Mouse (Mus musculus) embryonic facial prominence, embryonic 12.5 days (tissue): ENCODE results near the gene Slc16a10. TPM values are rescaled to one million over a fixed set of nuclear protein-coding genes. Genes with fewer than 3 reads are reported as not detected.
A peak's percentile ranks its signal among the peaks of the same experiment; 100 is the strongest.

Experiments
- ATAC-seq: fragments of 200-750 bp; cut with Nextera tagmentation; 2 replicates; pipeline ENCODE4 v1.8.0; 2017; ENCODE audit not compliant: insufficient number of reproducible peaks, insufficient read depth, low FRiP score, low TSS enrichment
- H3K27ac ChIP-seq: fragments of 300-500 bp; sonication (generic); 2 replicates; pipeline ENCODE4 v1.5.1; 2016; ENCODE audit warnings: mild to moderate bottlenecking
- H3K27me3 ChIP-seq: fragments of 300-500 bp; sonication (generic); 2 replicates; pipeline ENCODE4 v1.6.1; 2016; ENCODE audit warnings: mild to moderate bottlenecking, moderate library complexity
- H3K36me3 ChIP-seq: fragments of 300-500 bp; sonication (generic); 2 replicates; pipeline ENCODE4 v1.6.1; 2016; ENCODE audit warnings: mild to moderate bottlenecking
- H3K4me1 ChIP-seq: fragments of 300-500 bp; sonication (generic); 2 replicates; pipeline ENCODE4 v1.6.1; 2016
- H3K4me2 ChIP-seq: fragments of 300-500 bp; sonication (generic); replicated peaks from 2 replicates; pipeline ENCODE4 v1.6.1; 2016; ENCODE audit warnings: mild to moderate bottlenecking, moderate library complexity
- H3K4me3 ChIP-seq: fragments of 300-500 bp; sonication (generic); 2 replicates; pipeline ENCODE4 v1.5.1; 2016; ENCODE audit warnings: mild to moderate bottlenecking
- H3K9ac ChIP-seq: fragments of 300-500 bp; sonication (generic); 2 replicates; pipeline ENCODE4 v1.6.1; 2016; ENCODE audit warnings: mild to moderate bottlenecking, moderate library complexity
- H3K9me3 ChIP-seq: fragments of 300-500 bp; sonication (generic); 2 replicates; pipeline ENCODE4 v1.6.1; 2016; ENCODE audit warnings: mild to moderate bottlenecking, moderate library complexity
- WGBS: fragments of 180-500 bp; shearing (Covaris S2); methylation state at CpG from one replicate; pipeline ENCODE4 v1.1.7; 2016; 5-methylcytosine and 5-hydroxymethylcytosine counted together
- polyA plus RNA-seq: library from polyadenylated mRNA; unstranded; fragments of >200 nt; fragmentation: Nextera tagmentation; extraction: Ambion mirVana; gene quantifications from 2 replicates; pipeline ENCODE4 v1.2.1, GENCODE M21; 2016

The Slc16a10 gene
- polyA plus RNA-seq, 1 experiment from 2014 or later, result 6.5 TPM

DNA sequence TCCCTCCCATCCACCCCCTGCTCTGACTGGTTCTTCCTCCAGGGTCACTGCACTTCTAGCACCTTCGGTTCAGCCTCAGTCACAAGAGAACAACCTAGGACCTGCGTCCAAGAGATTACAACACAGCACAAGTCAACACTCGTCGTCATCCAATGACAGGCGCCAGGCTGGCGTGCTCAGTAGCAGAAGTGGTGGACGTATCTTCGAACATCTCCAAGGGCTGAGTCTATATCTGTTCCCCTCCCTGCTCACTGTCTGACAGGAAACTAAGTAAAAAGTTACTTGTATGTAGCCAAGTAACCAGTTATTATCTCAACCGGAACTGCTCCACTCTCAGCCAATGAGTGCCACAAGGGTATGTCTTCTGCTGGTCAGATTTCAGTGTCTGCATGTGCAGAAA lies 16.9 kb downstream of the Slc16a10 start:
- Histone ChIP-seq H3K36me3 (no peaks in the 10 kb centered on the region), H3K4me3 (no peak overlapping the region), H3K4me1 (no peaks in the 10 kb centered on the region), H3K27ac (no peak overlapping the region), H3K9ac (no peak overlapping the region), H3K9me3 (no peaks in the 10 kb centered on the region), H3K4me2 (no peak overlapping the region), H3K27me3 (no peaks in the 10 kb centered on the region)
- 86% methylated on average over 9 of the region's 9 CpGs for WGBS
- ATAC-seq, result 0 out of 2 replicates have a peak, but pooled peaks have one; percentile 69

GRCm38 (mm10) chr10:40124570-40124969 lies 17.5 kb downstream of the Slc16a10 start:
- H3K4me3 ChIP-seq, result no peak overlapping the region
- no peaks in the 10 kb centered on the region for H3K4me1 ChIP-seq
- H3K9ac ChIP-seq, result no peak overlapping the region
- no peaks in the 10 kb centered on the region for H3K36me3 ChIP-seq
- no peaks in the 10 kb centered on the region for H3K9me3 ChIP-seq
- no peak overlapping the region for H3K27ac ChIP-seq
- H3K27me3 ChIP-seq, result no peaks in the 10 kb centered on the region
- no peak overlapping the region for H3K4me2 ChIP-seq
- no peak for ATAC-seq
- 79% methylated on average over 4 of the region's 4 CpGs for WGBS

- Histone ChIP-seq H3K27me3 (no peaks in the 10 kb centered on the region), H3K9me3 (no peaks in the 10 kb centered on the region), H3K4me3 (no peak overlapping the region), H3K4me2 (no peak overlapping the region), H3K4me1 (no peaks in the 10 kb centered on the region), H3K36me3 (no peaks in the 10 kb centered on the region), H3K27ac (no peak overlapping the region), H3K9ac (no peak overlapping the region)
- WGBS, result 64% methylated on average over 2 of the region's 2 CpGs
- ATAC-seq, result no peak
Observed at GRCm38 (mm10) chr10:40124096-40124495, 18.0 kb downstream of the Slc16a10 start.

DNA sequence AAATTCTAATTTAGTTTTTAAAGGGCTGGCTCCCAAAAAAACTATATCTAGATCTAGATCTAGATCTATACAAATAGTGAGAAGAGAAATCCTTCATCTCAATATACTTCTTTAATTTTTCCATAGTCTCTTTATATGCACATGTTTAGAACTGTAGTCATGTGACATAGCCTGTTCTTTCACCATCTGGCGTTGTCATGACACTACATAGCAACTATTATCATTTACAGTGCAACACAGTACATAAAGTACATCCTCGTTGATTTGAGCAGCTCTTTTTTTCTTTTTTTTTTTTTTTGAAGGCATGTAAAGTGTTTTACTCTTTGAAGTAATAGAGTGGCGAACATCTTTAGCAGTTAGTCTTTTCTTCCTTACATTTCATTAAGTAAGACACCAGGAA lies 22.6 kb downstream of the Slc16a10 start:
- Histone ChIP-seq H3K9me3 (no peaks in the 10 kb centered on the region), H3K27ac (no peak overlapping the region), H3K27me3 (no peaks in the 10 kb centered on the region), H3K4me2 (no peak overlapping the region), H3K9ac (no peak overlapping the region), H3K4me1 (no peaks in the 10 kb centered on the region), H3K4me3 (no peak overlapping the region), H3K36me3 (no peaks in the 10 kb centered on the region)
- WGBS, result 81% methylated on average over 3 of the region's 3 CpGs
- ATAC-seq, result no peak

DNA sequence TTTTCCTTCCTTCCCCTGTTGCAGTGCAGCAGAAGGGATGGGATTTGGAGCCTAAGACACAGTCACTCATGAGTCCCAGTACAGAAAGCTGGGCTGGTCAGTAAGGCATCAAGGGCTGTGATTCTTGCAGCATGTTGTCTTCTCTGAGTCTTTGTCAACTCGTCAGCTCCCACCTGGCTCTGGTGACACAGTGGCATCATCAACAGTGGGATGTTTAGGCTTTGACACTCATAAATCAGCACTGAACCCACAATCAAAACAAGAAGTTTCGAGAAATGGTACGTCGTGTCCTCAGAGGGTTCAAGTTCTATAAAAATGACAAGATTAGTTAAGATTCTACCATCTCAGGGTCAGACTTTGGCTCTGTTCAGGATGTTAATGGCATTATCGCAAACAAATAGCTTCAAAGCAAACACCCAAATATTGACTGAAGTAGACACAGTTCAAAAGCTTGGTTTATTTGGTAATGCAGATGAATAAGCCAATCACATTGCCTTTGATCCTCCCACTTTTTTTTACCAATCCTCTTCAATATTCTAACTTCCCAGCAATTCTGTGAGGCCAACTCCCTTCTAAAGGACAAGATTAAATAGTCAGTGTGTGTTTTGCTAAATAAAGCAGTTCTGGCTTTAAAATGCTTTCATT lies 23.2 kb downstream of the Slc16a10 start:
- Histone ChIP-seq H3K4me3 (no peak overlapping the region), H3K27me3 (no peaks in the 10 kb centered on the region), H3K9ac (no peak overlapping the region), H3K4me1 (no peaks in the 10 kb centered on the region), H3K4me2 (no peak overlapping the region), H3K9me3 (no peaks in the 10 kb centered on the region), H3K36me3 (no peaks in the 10 kb centered on the region), H3K27ac (no peak overlapping the region)
- no peak for ATAC-seq
- 85% methylated on average over 5 of the region's 5 CpGs for WGBS

- Histone ChIP-seq H3K9me3 (no peaks in the 10 kb centered on the region), H3K9ac (no peak overlapping the region)
- WGBS, result 82% methylated on average over 7 of the region's 7 CpGs
Observed at GRCm38 (mm10) chr10:40113517-40114085, 28.5 kb downstream of the Slc16a10 start.

DNA sequence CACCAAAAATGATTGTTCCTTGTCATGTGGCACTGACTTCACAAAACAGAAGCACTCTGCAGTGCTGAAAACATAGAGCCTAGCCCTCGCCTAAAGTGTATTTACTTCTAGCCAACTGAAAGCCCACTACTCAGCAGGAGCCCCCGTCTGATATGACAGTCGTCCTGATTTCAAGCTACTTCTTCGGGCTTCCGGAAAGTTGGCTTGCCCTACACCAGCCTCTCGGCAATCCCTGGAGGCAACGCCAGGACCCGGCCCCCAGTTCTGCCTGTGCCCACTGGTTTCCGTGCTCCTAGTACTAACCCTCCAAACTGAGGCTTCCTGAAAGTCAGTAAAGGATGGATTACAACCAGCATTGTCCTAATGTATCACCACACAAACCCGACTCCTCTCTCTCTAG lies 29.8 kb downstream of the Slc16a10 start:
- Histone ChIP-seq H3K36me3 (no peaks in the 10 kb centered on the region), H3K4me3 (no peak overlapping the region), H3K27ac (no peak overlapping the region), H3K9ac (no peak overlapping the region), H3K27me3 (no peaks in the 10 kb centered on the region), H3K4me2 (no peak overlapping the region), H3K9me3 (no peaks in the 10 kb centered on the region), H3K4me1 (no peaks in the 10 kb centered on the region)
- no peak for ATAC-seq
- 83% methylated on average over 10 of the region's 10 CpGs for WGBS

More at GRCm38 (mm10) chr10:40113517-40114085, 28.5 kb downstream of the Slc16a10 start:
- H3K36me3 ChIP-seq, result no peaks in the 10 kb centered on the region
- H3K4me2 ChIP-seq, result no peak overlapping the region
- no peak overlapping the region for H3K27ac ChIP-seq
- H3K4me1 ChIP-seq, result no peaks in the 10 kb centered on the region
- no peak overlapping the region for H3K4me3 ChIP-seq
- H3K27me3 ChIP-seq, result no peaks in the 10 kb centered on the region
- no peak for ATAC-seq

- H3K9ac ChIP-seq, result no peak overlapping the region
- no peaks in the 10 kb centered on the region for H3K9me3 ChIP-seq
- H3K4me3 ChIP-seq, result no peak overlapping the region
- no peaks in the 10 kb centered on the region for H3K36me3 ChIP-seq
- H3K27me3 ChIP-seq, result no peaks in the 10 kb centered on the region
- no peak for ATAC-seq
- 85% methylated on average over 5 of the region's 5 CpGs for WGBS
- no peak overlapping the region for H3K27ac ChIP-seq
- no peak overlapping the region for H3K4me2 ChIP-seq
- H3K4me1 ChIP-seq, result no peaks in the 10 kb centered on the region
Observed at GRCm38 (mm10) chr10:40109520-40109919, 32.5 kb downstream of the Slc16a10 start.

- no peak overlapping the region for H3K27ac ChIP-seq
- no peak for ATAC-seq
- no peak overlapping the region for H3K4me2 ChIP-seq
- H3K36me3 ChIP-seq, result no peaks in the 10 kb centered on the region
- H3K9me3 ChIP-seq, result no peaks in the 10 kb centered on the region
- H3K9ac ChIP-seq, result no peak overlapping the region
- no peaks in the 10 kb centered on the region for H3K4me1 ChIP-seq
- no peak overlapping the region for H3K4me3 ChIP-seq
- no peaks in the 10 kb centered on the region for H3K27me3 ChIP-seq
- 64% methylated on average over 8 of the region's 8 CpGs for WGBS
Observed at GRCm38 (mm10) chr10:40108992-40109391, 33.1 kb downstream of the Slc16a10 start.

- H3K36me3 ChIP-seq, result no peaks in the 10 kb centered on the region
- H3K27me3 ChIP-seq, result no peaks in the 10 kb centered on the region
- H3K9me3 ChIP-seq, result no peaks in the 10 kb centered on the region
- no peak overlapping the region for H3K9ac ChIP-seq
- no peak overlapping the region for H3K27ac ChIP-seq
- WGBS, result 86% methylated on average over 1 of the region's 1 CpGs
- H3K4me1 ChIP-seq, result no peaks in the 10 kb centered on the region
- no peak for ATAC-seq
- no peak overlapping the region for H3K4me2 ChIP-seq
- no peak overlapping the region for H3K4me3 ChIP-seq
Observed at GRCm38 (mm10) chr10:40107995-40108394, 34.1 kb downstream of the Slc16a10 start.

GRCm38 (mm10) chr10:40105174-40105573 lies 36.9 kb downstream of the Slc16a10 start:
- Histone ChIP-seq H3K4me3 (no peak overlapping the region), H3K27me3 (no peaks in the 10 kb centered on the region), H3K9me3 (no peaks in the 10 kb centered on the region), H3K9ac (no peak overlapping the region), H3K4me2 (no peak overlapping the region), H3K36me3 (no peaks in the 10 kb centered on the region), H3K27ac (no peak overlapping the region), H3K4me1 (no peaks in the 10 kb centered on the region)
- WGBS, result 81% methylated on average over 1 of the region's 1 CpGs
- ATAC-seq, result no peak

- Histone ChIP-seq H3K4me2 (no peak overlapping the region), H3K4me3 (no peak overlapping the region), H3K36me3 (no peaks in the 10 kb centered on the region), H3K27me3 (no peaks in the 10 kb centered on the region), H3K9ac (no peak overlapping the region), H3K27ac (no peak overlapping the region), H3K9me3 (no peaks in the 10 kb centered on the region), H3K4me1 (no peaks in the 10 kb centered on the region)
- 78% methylated on average over 5 of the region's 5 CpGs for WGBS
- no peak for ATAC-seq
Observed at GRCm38 (mm10) chr10:40103790-40104189, 38.3 kb downstream of the Slc16a10 start.
